Mouse (Mus musculus): Measurements from ENCODE around the gene Reg3d. TPM values are rescaled to one million over a fixed set of nuclear protein-coding genes. Genes with fewer than 3 reads are reported as not detected.

The Reg3d gene
- not detected for polyA plus RNA-seq (2014; fragmentation: Illumina TruSeq; extraction: RNeasy Lipid Tissue Mini Kit (QIAGEN cat#74804); ENCODE audit: low read depth, low replicate concordance)

DNA sequence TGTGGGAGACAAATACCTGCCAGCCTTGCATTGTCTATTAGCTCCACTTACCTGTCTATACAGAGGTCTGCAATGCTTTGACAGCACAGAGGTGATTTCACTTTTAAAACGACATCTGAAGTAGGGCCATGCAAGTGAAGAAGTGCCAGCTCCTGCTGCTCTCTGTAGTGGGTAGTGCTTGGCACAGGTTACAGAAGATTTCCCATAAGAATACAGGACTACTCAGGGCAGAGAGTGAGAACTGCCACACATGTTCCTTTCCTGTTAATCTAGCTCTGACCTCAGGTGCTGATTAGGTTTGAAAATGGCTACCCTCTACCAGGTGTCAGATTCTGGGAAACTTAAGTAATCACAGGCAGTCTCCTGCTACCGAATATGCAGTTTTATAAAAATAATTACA, at the start of gene Reg3d:
Gene Reg3d (minus strand): TSS at position 101 of the 400 bp plus-strand sequence.

DNA sequence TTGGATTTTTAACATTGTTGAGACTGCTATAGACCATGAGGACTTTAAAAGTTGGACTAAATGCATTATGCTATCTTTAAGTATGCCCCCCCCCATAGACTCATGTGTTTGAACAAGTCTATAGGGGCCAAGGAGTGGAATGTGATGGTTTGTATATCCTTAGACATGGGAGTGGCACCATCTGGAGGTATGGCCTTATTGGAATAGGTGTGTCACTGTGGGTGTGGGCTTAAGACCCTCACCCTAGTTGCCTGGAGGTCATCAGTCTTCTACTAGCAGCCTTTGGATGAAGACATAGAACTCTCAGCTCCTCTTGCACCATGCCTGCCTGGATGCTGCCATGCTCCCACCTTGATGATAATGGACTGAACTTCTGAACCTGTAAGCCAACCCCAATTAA, 43.7 kb upstream of the Reg3d start, which contains the start of gene Reg1:
Gene Reg1 (plus strand): TSS at position 301 of the 400 bp plus-strand sequence.

DNA sequence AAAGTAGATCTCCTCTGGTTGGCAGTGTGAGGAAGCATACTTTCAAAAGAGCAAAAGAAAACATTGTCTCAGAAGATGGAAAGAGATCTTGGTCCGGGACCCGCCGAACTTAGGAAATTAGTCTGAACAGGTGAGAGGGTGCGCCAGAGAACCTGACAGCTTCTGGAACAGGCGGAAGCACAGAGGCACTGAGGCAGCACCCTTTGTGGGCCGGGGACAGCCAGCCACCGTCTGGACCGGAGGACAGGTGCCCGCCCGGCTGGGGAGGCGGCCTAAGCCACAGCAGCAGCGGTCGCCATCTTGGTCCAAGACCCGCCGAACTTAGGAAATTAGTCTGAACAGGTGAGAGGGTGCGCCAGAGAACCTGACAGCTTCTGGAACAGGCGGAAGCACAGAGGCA, 16.7 kb upstream of the Reg3d start, which contains the start of gene Reg2:
Gene Reg2 (plus strand): TSS at position 301 of the 400 bp plus-strand sequence.

DNA sequence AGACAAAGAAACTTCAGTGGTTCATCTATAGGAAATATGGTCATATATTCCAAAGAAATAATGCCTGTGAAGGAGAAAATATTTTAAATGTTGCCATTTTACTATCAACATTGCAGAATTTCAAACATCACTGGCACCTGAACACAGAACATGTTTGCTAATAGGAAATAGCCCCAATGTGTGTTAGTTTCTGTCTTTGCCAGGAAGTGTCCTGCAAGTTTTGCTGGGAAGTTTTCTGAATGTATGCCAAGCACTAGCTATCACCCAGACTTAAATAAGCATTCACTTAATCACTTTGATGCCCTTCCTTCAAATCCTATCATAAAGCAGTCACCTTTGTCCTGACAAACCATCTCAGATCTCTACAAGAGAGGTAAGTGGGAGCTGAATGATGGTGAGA, 1.7 kb upstream of the Reg3d start, which contains the start of gene Reg3a:
Gene Reg3a (plus strand): TSS at position 301 of the 400 bp plus-strand sequence.

DNA sequence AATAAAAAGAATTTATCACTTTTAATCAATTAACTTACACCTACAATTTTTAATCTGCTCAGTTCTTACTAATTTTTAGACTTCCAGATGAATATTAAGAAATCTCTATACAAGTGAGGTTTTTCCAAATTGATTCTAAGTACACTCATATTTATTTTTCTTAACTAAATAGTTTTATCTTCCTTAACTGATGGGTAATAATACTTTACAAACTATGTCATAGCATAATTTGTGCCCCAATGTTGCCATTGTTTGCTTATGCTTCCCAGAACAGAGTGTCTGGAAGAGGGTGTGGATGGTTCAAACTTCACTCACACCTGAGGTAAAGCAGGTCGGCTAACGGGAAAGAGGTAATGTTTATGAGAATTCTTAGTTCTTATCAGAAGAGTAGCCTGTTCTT, 8.3 kb downstream of the Reg3d start, which contains the start of gene Reg3b:
Gene Reg3b (plus strand): TSS at position 301 of the 400 bp plus-strand sequence.

Other genes with a start within 250 kb of the Reg3d start
- gene Reg3b, start 8.2 kb downstream of the Reg3d start, polyA plus RNA-seq (2014; fragmentation: Illumina TruSeq; extraction: RNeasy Lipid Tissue Mini Kit (QIAGEN cat#74804); ENCODE audit: low read depth, low replicate concordance): not detected
- not detected for gene Reg3a, start 1.8 kb upstream of the Reg3d start, polyA plus RNA-seq (2014; fragmentation: Illumina TruSeq; extraction: RNeasy Lipid Tissue Mini Kit (QIAGEN cat#74804); ENCODE audit: low read depth, low replicate concordance)
- gene Reg2, start 16.8 kb upstream of the Reg3d start, polyA plus RNA-seq (2014; fragmentation: Illumina TruSeq; extraction: RNeasy Lipid Tissue Mini Kit (QIAGEN cat#74804); ENCODE audit: low read depth, low replicate concordance): not detected
- gene Reg1, start 43.8 kb upstream of the Reg3d start, polyA plus RNA-seq (2014; fragmentation: Illumina TruSeq; extraction: RNeasy Lipid Tissue Mini Kit (QIAGEN cat#74804); ENCODE audit: low read depth, low replicate concordance): 3.0 TPM
- gene Reg3g, start 90.0 kb upstream of the Reg3d start, polyA plus RNA-seq (2014; fragmentation: Illumina TruSeq; extraction: RNeasy Lipid Tissue Mini Kit (QIAGEN cat#74804); ENCODE audit: low read depth, low replicate concordance): 0.69 TPM